Mouse (Mus musculus) hindbrain, postnatal 0 days (tissue): Measurements from ENCODE around the gene Hoxa4. TPM values are rescaled to one million over a fixed set of nuclear protein-coding genes. Genes with fewer than 3 reads are reported as not detected.
A peak's percentile ranks its signal among the peaks of the same experiment; 100 is the strongest.

Source experiments
- ATAC-seq: fragments of 200-750 bp; cut with Nextera tagmentation; 2 replicates; pipeline ENCODE4 v1.8.0; 2017; ENCODE audit warnings: mild to moderate bottlenecking, moderate TSS enrichment, moderate library complexity
- DNase-seq: peaks from one replicate; pipeline ENCODE4 v3.0.0-alpha.2; 2015; ENCODE audit warnings: low spot score
- H3K27ac ChIP-seq: fragments of 300-500 bp; sonication (generic); 2 replicates; pipeline ENCODE4 v1.5.1; 2014; ENCODE audit warnings: mild to moderate bottlenecking
- H3K27me3 ChIP-seq: fragments of 300-500 bp; sonication (generic); 2 replicates; pipeline ENCODE4 v1.6.1; 2014; ENCODE audit warnings: low read length, mixed read lengths; ENCODE audit not compliant: insufficient read depth
- H3K36me3 ChIP-seq: fragments of 300-500 bp; sonication (generic); 2 replicates; pipeline ENCODE4 v1.6.1; 2014; ENCODE audit warnings: low read length, mixed read lengths; ENCODE audit not compliant: insufficient read depth
- H3K4me1 ChIP-seq: fragments of 300-500 bp; sonication (generic); 2 replicates; pipeline ENCODE4 v1.6.1; 2014; ENCODE audit warnings: antibody characterized with exemption, low read length, mixed read lengths; ENCODE audit not compliant: insufficient read depth
- H3K4me2 ChIP-seq: fragments of 300-500 bp; sonication (generic); 2 replicates; pipeline ENCODE4 v1.6.1; 2014; ENCODE audit warnings: low read depth, mild to moderate bottlenecking, low read length, moderate library complexity, mixed read lengths
- H3K4me3 ChIP-seq: fragments of 300-500 bp; sonication (generic); 2 replicates; pipeline ENCODE4 v1.5.1; 2014; ENCODE audit warnings: low read length
- H3K9ac ChIP-seq: fragments of 300-500 bp; sonication (generic); replicated peaks from 2 replicates; pipeline ENCODE4 v1.6.1; 2014; ENCODE audit warnings: mild to moderate bottlenecking, low read length, moderate library complexity, mixed read lengths
- H3K9me3 ChIP-seq: fragments of 300-500 bp; sonication (generic); 2 replicates; pipeline ENCODE4 v1.6.1; 2016; ENCODE audit warnings: low read length, mixed read lengths
- CTCF ChIP-seq: IDR thresholded peaks from 2 replicates; pipeline ENCODE4 v1.5.1; 2016; ENCODE audit warnings: antibody characterized with exemption, control low read depth, low read depth
- WGBS: fragments of 180-500 bp; shearing (Covaris S2); extraction: QIAGEN DNeasy Blood & Tissue Kit; methylation state at CpG from one replicate; pipeline ENCODE4 v1.1.7; 2014; 5-methylcytosine and 5-hydroxymethylcytosine counted together
- polyA plus RNA-seq: library from polyadenylated mRNA; unstranded; fragments of >200 nt; fragmentation: Nextera tagmentation; extraction: Ambion mirVana; gene quantifications from 2 replicates; pipeline ENCODE4 v1.2.1, GENCODE M21; 2015
- total RNA-seq: library from RNA; depleted of rRNA; stranded (reverse); fragments of >200 nt; gene quantifications from 2 replicates; pipeline ENCODE4 v1.2.3, GENCODE M21; 2014

Gene Hoxa4
- total and polyA plus RNA-seq, 2 experiments from 2014 or later, result 4.8 to 12.0 TPM

- peak overlapping the region; percentile 41 for H3K4me3 ChIP-seq
- H3K9ac ChIP-seq, result peak overlapping the region; percentile 60
- no peaks in the 10 kb centered on the region for H3K36me3 ChIP-seq
- H3K27ac ChIP-seq, result peak overlapping the region; percentile 92
- ATAC-seq (peak; percentile 8; the same call in 1 of the 2 replicates), DNase-seq (peak; percentile 49)
- TF ChIP-seq CTCF, result no peak
- H3K4me2 ChIP-seq, result peak overlapping the region; percentile 58
- H3K27me3 ChIP-seq, result peaks cover 63% of the 10 kb centered on the region
- H3K4me1 ChIP-seq, result peaks cover 6% of the 10 kb centered on the region; the same call in 1 of the 2 replicates
- WGBS, result 1% methylated on average over 40 of the region's 41 CpGs
- no peaks in the 10 kb centered on the region for H3K9me3 ChIP-seq
Observed at GRCm38 (mm10) chr6:52174968-52175751, 16.4 kb downstream of the Hoxa4 start.

GRCm38 (mm10) chr6:52173648-52174047 lies 17.9 kb downstream of the Hoxa4 start:
- no peak for ATAC-seq
- H3K4me2 ChIP-seq, result peak overlapping the region; percentile 58
- 6% methylated on average over 4 of the region's 4 CpGs for WGBS
- TF ChIP-seq CTCF, result no peak
- DNase-seq, result no peak
- H3K4me3 ChIP-seq, result peak overlapping the region; percentile 41
- peaks cover 56% of the 10 kb centered on the region for H3K27me3 ChIP-seq
- no peaks in the 10 kb centered on the region for H3K36me3 ChIP-seq
- no peak overlapping the region for H3K27ac ChIP-seq
- H3K4me1 ChIP-seq, result peaks cover 10% of the 10 kb centered on the region; the same call in 1 of the 2 replicates
- H3K9me3 ChIP-seq, result no peaks in the 10 kb centered on the region
- H3K9ac ChIP-seq, result no peak overlapping the region

GRCm38 (mm10) chr6:52172501-52172900 lies 19.1 kb downstream of the Hoxa4 start:
- H3K9ac ChIP-seq, result peak overlapping the region; percentile 33; the same call in 1 of the 2 replicates
- H3K4me3 ChIP-seq, result peak overlapping the region; percentile 41
- H3K4me2 ChIP-seq, result peak overlapping the region; percentile 58
- H3K4me1 ChIP-seq, result peaks cover 10% of the 10 kb centered on the region; the same call in 1 of the 2 replicates
- under 1% methylated on average over 35 of the region's 35 CpGs for WGBS
- no peak for TF ChIP-seq CTCF
- H3K36me3 ChIP-seq, result no peaks in the 10 kb centered on the region
- peak overlapping the region; percentile 82 for H3K27ac ChIP-seq
- ATAC-seq, result peak; percentile 93
- peak; percentile 94 for DNase-seq
- H3K9me3 ChIP-seq, result no peaks in the 10 kb centered on the region
- peaks cover 58% of the 10 kb centered on the region for H3K27me3 ChIP-seq

- Histone ChIP-seq H3K36me3 (no peaks in the 10 kb centered on the region), H3K27me3 (peaks cover 63% of the 10 kb centered on the region), H3K4me3 (peak overlapping the region; percentile 41), H3K4me1 (peaks cover 10% of the 10 kb centered on the region; the same call in 1 of the 2 replicates), H3K27ac (peak overlapping the region; percentile 82), H3K4me2 (peak overlapping the region; percentile 58), H3K9ac (peak overlapping the region; percentile 33; the same call in 1 of the 2 replicates), H3K9me3 (no peaks in the 10 kb centered on the region)
- TF ChIP-seq CTCF, result no peak
- ATAC-seq, result no peak
- WGBS, result 6% methylated on average over 7 of the region's 7 CpGs
- DNase-seq, result no peak
Observed at GRCm38 (mm10) chr6:52171938-52172337, 19.6 kb downstream of the Hoxa4 start.

- Histone ChIP-seq H3K4me3 (no peak overlapping the region), H3K27ac (peak overlapping the region; percentile 82), H3K27me3 (peaks cover 59% of the 10 kb centered on the region), H3K36me3 (no peaks in the 10 kb centered on the region), H3K9me3 (no peaks in the 10 kb centered on the region), H3K4me2 (0 out of 2 replicates have a peak overlapping the region, but pooled peaks have one; percentile 93), H3K9ac (0 out of 2 replicates have a peak overlapping the region, but pooled peaks have one; percentile 40), H3K4me1 (peaks cover 10% of the 10 kb centered on the region; the same call in 1 of the 2 replicates)
- peak; percentile 36 for DNase-seq
- no peak for TF ChIP-seq CTCF
- WGBS, result 5% methylated on average over 4 of the region's 4 CpGs
- ATAC-seq, result no peak
Observed at GRCm38 (mm10) chr6:52171331-52171730, 20.2 kb downstream of the Hoxa4 start.

GRCm38 (mm10) chr6:52170898-52171223 lies 20.7 kb downstream of the Hoxa4 start:
- Histone ChIP-seq H3K4me2 (peak overlapping the region; percentile 93), H3K27ac (peak overlapping the region; percentile 82), H3K4me1 (peaks cover 10% of the 10 kb centered on the region; the same call in 1 of the 2 replicates), H3K9ac (peak overlapping the region; percentile 40), H3K36me3 (no peaks in the 10 kb centered on the region), H3K27me3 (peaks cover 56% of the 10 kb centered on the region), H3K4me3 (peak overlapping the region; percentile 9; the same call in 1 of the 2 replicates), H3K9me3 (no peaks in the 10 kb centered on the region)
- DNase-seq (peak; percentile 18), ATAC-seq (no peak)
- 11% methylated on average over 5 of the region's 5 CpGs for WGBS
- TF ChIP-seq CTCF, result no peak
